Mouse (Mus musculus) 416B (cell line): ENCODE measurements around the gene Fbxw11.

Source experiments
- DNase-seq: peaks from one replicate; pipeline ENCODE4 v3.0.0; 2011; ENCODE audit warnings: low read depth

The Fbxw11 gene

GRCm38 (mm10) chr11:32623912-32624311 is 18.6 kb upstream of the Fbxw11 start:
- DNase-seq = no peak

- DNase-seq = peak; percentile 79
Measured at GRCm38 (mm10) chr11:32625677-32626076, 16.8 kb upstream of the Fbxw11 start.

DNA sequence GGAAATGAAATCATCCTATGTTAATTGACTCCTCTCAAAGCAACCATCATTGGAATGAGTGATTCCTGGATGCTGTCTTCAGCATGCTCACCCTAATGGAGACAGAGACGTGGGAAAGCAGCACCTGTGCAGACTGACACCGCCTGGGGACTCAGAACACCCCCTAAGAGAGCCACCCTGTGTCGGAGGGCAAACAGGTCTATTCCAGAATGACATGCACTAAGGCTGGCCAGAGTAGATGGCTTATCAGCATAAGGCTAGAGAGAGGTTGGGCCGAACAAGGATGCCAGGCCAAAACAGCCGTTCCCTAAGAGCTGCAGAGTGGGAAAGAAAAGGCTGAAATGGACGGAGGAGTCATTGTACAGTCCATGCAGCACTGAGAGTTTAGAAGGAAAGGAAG is 16.4 kb upstream of the Fbxw11 start:
- no peak for DNase-seq

DNA sequence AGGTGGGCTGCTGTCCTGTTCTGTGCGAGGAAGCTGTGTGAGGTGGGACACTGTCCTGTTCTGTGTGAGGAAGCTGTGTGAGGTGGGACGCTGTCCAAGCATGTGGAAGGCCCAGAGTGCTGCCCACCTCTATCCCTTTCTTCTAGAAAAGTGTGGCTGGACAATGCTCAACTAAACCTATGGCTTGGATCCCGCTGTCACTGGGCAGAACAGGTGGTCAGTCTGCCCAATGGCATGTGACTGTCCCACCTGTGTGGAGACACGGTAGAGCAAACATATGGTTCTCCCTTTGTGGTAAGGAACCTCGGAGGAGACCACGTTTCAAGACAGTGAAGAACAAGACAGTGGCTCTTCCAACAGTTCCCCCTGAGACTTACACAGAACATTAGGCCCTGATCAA is 14.6 kb upstream of the Fbxw11 start:
- no peak for DNase-seq

GRCm38 (mm10) chr11:32629713-32630211 is 12.8 kb upstream of the Fbxw11 start:
- DNase-seq = no peak

DNA sequence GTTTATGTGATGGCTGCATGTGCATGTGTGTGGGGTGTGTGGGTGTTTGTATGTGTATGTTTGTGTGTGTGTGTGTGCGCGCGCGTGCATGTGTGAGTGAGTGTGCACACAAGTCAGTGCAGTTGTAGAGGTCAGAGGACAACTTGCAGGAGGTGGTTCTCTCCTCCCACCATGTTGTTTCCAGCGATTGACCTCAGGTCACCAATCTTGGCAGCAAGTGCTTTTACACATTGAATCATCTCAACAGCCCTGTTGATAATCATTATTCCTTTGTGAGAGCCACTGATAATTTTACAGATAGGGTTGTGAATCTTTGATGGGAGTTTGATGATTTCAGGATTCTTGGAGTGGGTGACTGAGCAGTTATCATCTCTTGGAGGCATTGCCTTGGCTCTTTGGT is 9.9 kb upstream of the Fbxw11 start:
- DNase-seq = no peak

DNA sequence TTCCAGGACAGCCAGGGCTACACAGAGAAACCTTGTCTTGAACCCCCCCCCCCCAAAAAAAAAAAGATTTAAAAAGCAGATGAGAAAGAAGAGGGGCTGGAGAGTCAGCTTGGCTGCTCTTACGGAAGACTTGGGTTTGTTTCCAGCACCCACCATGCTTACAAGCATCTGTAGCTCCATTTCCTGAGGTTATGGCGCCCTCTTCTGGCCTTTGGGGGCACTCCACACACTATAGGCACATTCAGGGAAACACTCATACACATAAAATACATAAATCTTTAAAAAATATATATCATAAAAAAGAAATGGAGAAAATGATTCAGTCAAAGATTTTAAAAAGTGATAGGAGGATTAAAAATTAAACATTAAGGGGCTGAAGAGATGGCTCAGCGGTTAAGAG is 9.0 kb upstream of the Fbxw11 start:
- DNase-seq = peak; percentile 41

DNA sequence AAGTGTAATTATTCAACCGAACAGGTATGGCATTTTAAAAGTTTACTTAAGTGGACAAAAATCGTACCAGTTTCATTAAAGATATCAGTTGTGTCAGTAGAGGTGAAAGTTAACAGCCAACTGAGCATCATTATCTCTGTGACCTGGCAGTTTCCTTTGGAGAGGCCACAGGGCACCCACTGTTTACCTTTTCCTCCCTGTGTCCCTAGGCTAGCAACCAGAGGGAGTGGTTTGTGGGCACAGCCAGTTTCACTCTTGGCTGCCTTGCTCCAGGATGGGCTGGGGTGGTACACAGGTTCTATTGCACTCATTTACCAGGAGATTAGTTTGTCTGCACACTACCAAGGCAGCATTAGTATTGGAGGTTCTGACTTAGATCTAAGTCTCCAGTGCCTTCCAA is 8.4 kb upstream of the Fbxw11 start:
- DNase-seq = peak; percentile 56

GRCm38 (mm10) chr11:32634842-32635241 is 7.7 kb upstream of the Fbxw11 start:
- peak; percentile 15 for DNase-seq

- DNase-seq = no peak
Measured at GRCm38 (mm10) chr11:32636275-32636674, 6.2 kb upstream of the Fbxw11 start.

DNA sequence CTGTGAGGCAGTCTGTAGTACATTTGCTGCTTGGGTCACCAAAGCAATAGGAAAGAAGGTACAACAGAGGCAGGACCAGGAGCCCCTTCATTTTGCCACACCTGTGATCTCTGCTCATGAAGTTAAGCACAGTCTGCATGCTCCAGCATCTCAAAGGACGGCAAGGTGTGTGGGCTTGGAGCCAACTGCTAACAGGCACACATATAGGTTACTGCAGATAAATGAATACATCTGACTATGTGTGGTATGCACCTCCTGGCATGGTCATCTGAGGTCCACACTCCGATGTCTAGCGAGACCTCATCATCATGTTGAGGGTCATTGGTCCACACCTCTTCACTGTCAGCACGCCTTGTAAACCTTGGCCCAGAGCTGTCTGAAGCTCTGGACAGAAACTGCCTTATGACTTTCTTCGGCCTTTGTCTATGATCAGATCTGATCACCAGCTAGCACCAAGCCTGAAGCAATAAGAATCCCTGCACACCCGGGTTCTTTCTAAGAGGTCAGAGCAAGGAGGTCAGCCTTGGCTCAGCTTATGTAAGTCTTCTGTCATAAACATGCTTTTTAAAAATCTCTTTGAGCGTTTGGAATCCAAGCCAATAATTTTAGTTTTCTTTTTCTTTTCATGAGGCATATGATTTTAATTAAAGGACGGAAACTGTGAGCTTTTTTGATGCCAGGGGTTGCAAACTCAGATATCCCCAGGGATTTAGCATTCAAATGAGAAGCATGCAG is 3.8 kb upstream of the Fbxw11 start:
- no peak for DNase-seq

- peak; percentile 35 for DNase-seq
Measured at GRCm38 (mm10) chr11:32640617-32641016, 1.9 kb upstream of the Fbxw11 start.

DNA sequence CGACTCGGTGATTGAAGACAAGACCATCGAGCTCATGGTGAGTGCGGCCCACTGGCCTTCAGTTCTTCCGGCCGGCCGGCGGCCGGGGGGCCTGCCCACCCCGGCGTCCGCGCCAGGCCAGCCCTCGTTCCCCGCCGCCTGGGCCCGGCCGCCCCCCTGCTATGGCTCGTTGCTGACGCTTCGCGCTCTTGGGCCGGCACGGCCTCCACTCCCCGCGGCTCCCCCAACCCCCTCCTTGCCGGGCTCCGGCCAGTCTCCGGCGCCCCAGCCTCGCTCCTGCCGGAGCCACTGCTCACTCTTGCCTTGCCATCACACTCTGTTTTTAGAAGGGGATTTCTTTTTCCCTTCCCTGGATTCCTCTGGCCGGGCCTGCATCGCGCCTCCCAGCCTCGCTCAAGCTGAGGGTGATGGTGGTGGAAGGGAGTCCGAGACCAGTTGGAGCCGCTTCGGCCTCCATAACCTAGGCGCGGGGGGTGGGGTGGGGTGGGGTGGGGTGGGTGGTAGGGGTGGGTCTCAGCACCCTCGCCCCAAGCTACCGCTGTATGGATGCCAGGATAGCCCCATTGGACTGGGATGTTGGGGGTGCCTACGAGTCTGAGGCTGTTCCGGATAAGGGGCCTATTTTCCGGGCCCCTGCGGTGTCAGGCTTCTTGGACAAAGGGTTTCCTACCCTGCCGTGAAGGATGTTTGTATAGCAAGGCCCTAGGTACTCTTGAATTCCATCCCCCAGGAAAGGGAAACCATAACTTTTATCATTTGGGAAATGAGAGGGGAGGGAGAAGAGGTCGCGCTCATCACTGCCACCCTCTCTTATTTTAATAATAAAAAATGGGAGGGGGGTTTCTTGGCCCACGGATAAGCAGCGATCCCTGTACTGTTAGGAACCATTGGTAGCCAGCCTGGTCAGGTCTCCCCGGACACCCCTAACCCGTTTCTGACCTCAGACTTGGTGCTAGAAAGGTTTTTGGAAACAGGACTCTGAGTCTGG is 669 bp downstream of the Fbxw11 start:
- no peak for DNase-seq

GRCm38 (mm10) chr11:32644010-32644409 is 1.5 kb downstream of the Fbxw11 start:
- DNase-seq = peak; percentile 80

DNA sequence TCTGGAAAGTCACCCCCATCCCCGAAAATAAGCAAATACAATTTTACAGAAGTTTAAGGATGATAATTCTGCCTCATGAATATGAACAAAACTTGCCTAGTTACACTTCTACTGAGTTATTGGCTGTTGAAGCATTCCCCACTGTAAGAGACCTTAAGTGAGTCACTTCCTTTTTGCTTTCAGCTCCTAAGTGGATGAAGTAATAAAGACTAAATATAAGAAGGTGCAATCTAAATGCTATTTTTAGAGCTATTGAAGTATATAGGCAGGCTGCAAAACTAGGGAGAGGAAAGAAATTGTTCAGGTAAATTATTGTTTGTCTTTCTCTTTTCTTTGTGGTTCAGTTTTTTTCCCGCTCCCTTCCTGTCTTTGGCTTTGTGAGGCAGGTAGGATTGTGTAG is 4.7 kb downstream of the Fbxw11 start:
- DNase-seq = peak; percentile 83

GRCm38 (mm10) chr11:32650236-32650749 is 7.8 kb downstream of the Fbxw11 start:
- peak; percentile 37 for DNase-seq

- DNase-seq = no peak
Measured at GRCm38 (mm10) chr11:32650893-32651590, 8.5 kb downstream of the Fbxw11 start.

DNA sequence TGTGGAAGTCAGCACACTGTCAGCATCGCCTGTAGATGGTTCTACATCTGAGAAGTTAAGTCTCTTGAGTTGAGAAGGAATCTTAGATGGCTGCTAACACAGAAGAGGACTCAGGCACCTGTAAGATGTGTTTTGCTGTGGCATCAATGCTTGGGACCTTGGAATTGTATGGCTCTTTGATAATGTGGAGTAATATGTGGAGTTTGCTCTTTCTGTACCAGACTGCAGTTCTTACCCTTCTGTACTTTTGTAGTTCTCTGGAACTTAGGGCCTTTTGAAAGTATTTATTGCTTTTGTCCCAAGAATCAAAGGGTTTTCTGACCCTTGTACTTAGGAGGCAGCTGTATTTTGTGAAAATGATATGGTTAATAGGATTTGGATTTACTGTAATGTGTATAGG is 9.2 kb downstream of the Fbxw11 start:
- no peak for DNase-seq

- peak; percentile 79 for DNase-seq
Measured at GRCm38 (mm10) chr11:32662082-32662656, 19.6 kb downstream of the Fbxw11 start.

GRCm38 (mm10) chr11:32665639-32666038 is 23.1 kb downstream of the Fbxw11 start:
- DNase-seq = peak; percentile 85

DNA sequence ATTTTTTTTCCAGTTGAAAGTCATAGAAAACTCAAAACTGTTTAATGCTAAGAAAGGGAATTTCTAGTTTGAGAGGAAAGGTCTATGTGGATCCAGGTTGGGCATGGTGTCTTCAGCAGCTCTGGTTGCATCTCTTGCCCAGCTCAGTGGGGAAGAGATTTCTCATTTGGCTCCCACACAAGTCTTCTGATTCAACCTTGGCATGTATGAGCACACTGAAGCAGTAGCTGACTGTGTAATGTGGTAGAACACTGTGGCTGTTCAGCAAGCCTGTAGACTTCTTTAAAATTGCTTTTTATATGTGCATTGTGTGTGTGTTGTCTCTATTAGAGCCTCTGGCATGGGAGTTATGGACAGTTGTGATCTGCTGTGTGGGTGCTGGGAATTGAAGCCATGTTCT is 24.5 kb downstream of the Fbxw11 start:
- DNase-seq = no peak

DNA sequence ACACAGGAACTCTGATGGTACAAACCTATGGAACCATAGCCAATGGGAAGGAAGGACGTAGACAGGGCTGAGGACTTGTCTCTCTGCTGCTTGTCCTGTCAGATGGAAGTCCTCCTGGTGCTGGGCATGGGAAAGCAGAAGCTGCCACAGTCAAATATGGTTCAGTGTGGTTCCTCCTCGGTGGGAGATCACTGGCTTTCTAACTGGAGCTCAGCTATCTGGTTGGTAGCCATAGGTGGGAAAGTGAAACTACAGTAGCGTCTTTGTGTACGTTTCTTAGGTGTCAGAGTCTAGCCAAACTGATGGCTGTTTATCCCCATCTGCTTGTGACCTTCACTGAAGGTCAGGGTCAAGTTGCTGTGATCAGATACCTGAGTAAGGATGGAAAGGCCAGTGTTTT is 29.0 kb downstream of the Fbxw11 start:
- DNase-seq = no peak
